Mouse (Mus musculus) CH12.LX (cell line): ENCODE data around the gene Cyp4f14. TPM values are rescaled to one million over a fixed set of nuclear protein-coding genes. Genes with fewer than 3 reads are reported as not detected.
"Not testable (repeated sequence)": the region's sequence is repeated elsewhere in the genome, so short reads cannot be mapped to it uniquely, and the experiment has no call there.

Experiments
- DNase-seq: peaks from one replicate; pipeline ENCODE4 v3.0.0-alpha.2; 2013; ENCODE audit errors: extremely low read depth
- H3K27ac ChIP-seq: 2 replicates; pipeline ENCODE4 v1.5.1; 2012; ENCODE audit warnings: low read depth, mild to moderate bottlenecking, control low read depth, moderate library complexity; ENCODE audit not compliant: insufficient read depth
- H3K27me3 ChIP-seq: replicated peaks from 2 replicates; pipeline ENCODE3; 2012; ENCODE audit warnings: inconsistent platforms
- H3K36me3 ChIP-seq, 2 experiments: replicated peaks in 1 of 2; 2 replicates each; pipeline versions ENCODE3 to v1.6.1; 2012; ENCODE audit warnings: inconsistent platforms in 1 of 2, low read length in 1 of 2, mild to moderate bottlenecking in 1 of 2, mixed read lengths in 1 of 2, moderate library complexity in 1 of 2; ENCODE audit not compliant: control insufficient read depth in 1 of 2, insufficient read depth in 1 of 2
- H3K4me1 ChIP-seq, 2 experiments: 2 replicates each; pipeline ENCODE4 v1.6.1; 2012; ENCODE audit warnings: inconsistent platforms in 1 of 2, moderate library complexity in 1 of 2; ENCODE audit not compliant: insufficient read depth in 2 of 2, control insufficient read depth in 1 of 2
- H3K4me2 ChIP-seq: 2 replicates; pipeline ENCODE4 v1.6.1; 2012; ENCODE audit warnings: low read depth, mild to moderate bottlenecking, control low read depth; ENCODE audit not compliant: poor library complexity, insufficient read depth, severe bottlenecking
- H3K4me3 ChIP-seq, 3 experiments: fragments of 150-350 bp in 1 of 3; sonication (generic) in 1 of 3; replicated peaks in 1 of 3; 2 replicates each; pipeline versions ENCODE3 to v1.5.1; 2011 to 2012; ENCODE audit warnings: low read depth in 2 of 3, low read length in 2 of 3, mild to moderate bottlenecking in 2 of 3, moderate library complexity in 2 of 3, control low read depth in 1 of 3, improper control_type of control experiment in 1 of 3, inconsistent platforms in 1 of 3, mixed read lengths in 1 of 3; ENCODE audit not compliant: poor library complexity in 1 of 3
- H3K79me2 ChIP-seq: replicated peaks from 2 replicates; pipeline ENCODE4 v1.6.1; 2012; ENCODE audit warnings: mild to moderate bottlenecking, moderate library complexity; ENCODE audit not compliant: control insufficient read depth, poor library complexity, insufficient read depth, severe bottlenecking; ENCODE audit errors: extremely low read depth
- H3K9ac ChIP-seq: 2 replicates; pipeline ENCODE4 v1.6.1; 2012; ENCODE audit warnings: low read depth, mild to moderate bottlenecking, control low read depth, moderate library complexity; ENCODE audit not compliant: insufficient read depth
- H3K9me3 ChIP-seq: replicated peaks from 2 replicates; pipeline ENCODE3; 2012; ENCODE audit warnings: low read length, inconsistent platforms, mixed read lengths
- EP300 ChIP-seq: IDR thresholded peaks from 2 replicates; pipeline ENCODE4 v1.6.1; 2011; ENCODE audit warnings: low read length, improper control_type of control experiment
- ETS1 ChIP-seq: conservative IDR thresholded peaks from 2 replicates; pipeline ENCODE4 v1.6.1; 2012; ENCODE audit warnings: low read depth, mild to moderate bottlenecking, inconsistent platforms, low read length, improper control_type of control experiment, moderate library complexity
- KAT2A ChIP-seq: IDR thresholded peaks from 2 replicates; pipeline ENCODE4 v1.6.1; 2012; ENCODE audit warnings: low read length, improper control_type of control experiment, inconsistent platforms; ENCODE audit not compliant: insufficient replicate concordance
- MAZ ChIP-seq: IDR thresholded peaks from 2 replicates; pipeline ENCODE4 v1.6.1; 2012; ENCODE audit warnings: low read depth, mild to moderate bottlenecking, inconsistent platforms, low read length, improper control_type of control experiment, moderate library complexity
- NRF1 ChIP-seq: IDR thresholded peaks from 2 replicates; pipeline ENCODE4 v1.6.1; 2014; ENCODE audit warnings: low read depth, mild to moderate bottlenecking, inconsistent platforms, low read length, improper control_type of control experiment, moderate library complexity
- POLR2A ChIP-seq: IDR thresholded peaks from 2 replicates; pipeline ENCODE4 v1.6.1; 2011; ENCODE audit warnings: low read depth, mild to moderate bottlenecking, improper control_type of control experiment, low read length
- RAD21 ChIP-seq: IDR thresholded peaks from 2 replicates; pipeline ENCODE4 v1.6.1; 2011; ENCODE audit warnings: low read depth, mild to moderate bottlenecking, low read length, improper control_type of control experiment, moderate library complexity
- RCOR1 ChIP-seq: conservative IDR thresholded peaks from 2 replicates; pipeline ENCODE4 v1.6.1; 2012; ENCODE audit warnings: low read depth, mild to moderate bottlenecking, inconsistent platforms, low read length, improper control_type of control experiment
- TBP ChIP-seq: conservative IDR thresholded peaks from 2 replicates; pipeline ENCODE4 v1.6.1; 2011; ENCODE audit warnings: low read depth, low read length, improper control_type of control experiment
- ZC3H11A ChIP-seq: IDR thresholded peaks from 2 replicates; pipeline ENCODE4 v1.6.1; 2012; ENCODE audit warnings: low read depth, mild to moderate bottlenecking, inconsistent platforms, low read length, improper control_type of control experiment
- ZNF384 ChIP-seq: IDR thresholded peaks from 2 replicates; pipeline ENCODE4 v1.6.1; 2012; ENCODE audit warnings: low read depth, low read length, improper control_type of control experiment, inconsistent platforms
- dilution Hi-C: fragments of 300-500 bp; cut with MboI; formaldehyde crosslinking; loops from 2 replicates; pipeline ENCODE4 v1.14.3; 2020; ENCODE audit warnings: low sequenced_read_pairs; ENCODE audit not compliant: extremely low pct_unique_long_range_greater_than_20kb, extremely low pct_ligation_motif_present
- in situ Hi-C: fragments of 300-500 bp; cut with MboI; formaldehyde crosslinking; loops from 3 replicates; pipeline ENCODE4 v1.14.3; 2019; ENCODE audit warnings: low sequenced_read_pairs, low pct_ligation_motif_present, low pct_unique_long_range_greater_than_20kb, mixed read lengths
- polyA plus RNA-seq: library from polyadenylated mRNA; unstranded; fragments of >175 nt; gene quantifications from 2 replicates; pipeline ENCODE4 v1.2.1, GENCODE M21; 2012; ENCODE audit warnings: low read depth; ENCODE audit not compliant: insufficient read length
- total RNA-seq, 2 experiments: library from RNA; depleted of rRNA; stranded (reverse); fragments of 300-350 nt in 1 of 2; fragments of >200 nt in 1 of 2; gene quantifications; 2 replicates each; pipeline ENCODE4 v1.2.3; 2012 to 2014

The Cyp4f14 gene
- total and polyA plus RNA-seq, 3 experiments = not detected

- TF ChIP-seq RCOR1 (no peak), POLR2A (no peak), MAZ (no peak), ETS1 (no peak)
- Histone ChIP-seq H3K27ac (no peak overlapping the region), H3K4me1 (no peaks in the 10 kb centered on the region), H3K4me3 (no peak overlapping the region), H3K79me2 (no peaks in the 10 kb centered on the region), H3K4me2 (no peak overlapping the region), H3K9me3 (peaks cover 5% of the 10 kb centered on the region), H3K27me3 (no peaks in the 10 kb centered on the region), H3K9ac (no peak overlapping the region), H3K36me3 (no peaks in the 10 kb centered on the region)
- in situ Hi-C loops = loop anchor here (25.0 kb wide), 1 partner anchor 335 kb away; the partner anchor contains the start of gene Cyp4f16
- dilution Hi-C loops = no loop called here
- no peak for DNase-seq
These were observed 45.1 kb downstream of the Cyp4f14 start for GRCm38 (mm10) chr17:32872091-32872490.

GRCm38 (mm10) chr17:32871483-32871882 is 45.7 kb downstream of the Cyp4f14 start:
- no peak overlapping the region for H3K4me3 ChIP-seq
- H3K9ac ChIP-seq = no peak overlapping the region
- H3K36me3 ChIP-seq = no peaks in the 10 kb centered on the region
- dilution Hi-C loops (no loop called here), in situ Hi-C loops (loop anchor here (25.0 kb wide), 1 partner anchor 334 kb away; the partner anchor contains the start of gene Cyp4f16)
- peaks cover 5% of the 10 kb centered on the region for H3K9me3 ChIP-seq
- no peak for TF ChIP-seq KAT2A
- no peak for TF ChIP-seq NRF1
- TF ChIP-seq TBP = no peak
- TF ChIP-seq ZNF384 = peak; percentile 66
- no peak for TF ChIP-seq ZC3H11A
- TF ChIP-seq EP300 = no peak
- TF ChIP-seq RAD21 = no peak
- no peaks in the 10 kb centered on the region for H3K79me2 ChIP-seq
- no peaks in the 10 kb centered on the region for H3K27me3 ChIP-seq
- no peak overlapping the region for H3K27ac ChIP-seq
- no peak for DNase-seq
- no peak overlapping the region for H3K4me2 ChIP-seq
- H3K4me1 ChIP-seq = no peaks in the 10 kb centered on the region

GRCm38 (mm10) chr17:32867266-32867665 is 49.9 kb downstream of the Cyp4f14 start:
- H3K4me2 ChIP-seq, DNase-seq, H3K27me3 ChIP-seq, H3K79me2 ChIP-seq, dilution Hi-C loops, H3K4me3 ChIP-seq, H3K4me1 ChIP-seq, H3K9ac ChIP-seq, H3K36me3 ChIP-seq, H3K27ac ChIP-seq, H3K9me3 ChIP-seq: not testable (repeated sequence)
- in situ Hi-C loops = loop anchor here (25.0 kb wide), 1 partner anchor 330 kb away; the partner anchor contains the start of gene Cyp4f16

GRCm38 (mm10) chr17:32856713-32857112 is 60.4 kb downstream of the Cyp4f14 start:
- H3K27ac ChIP-seq, DNase-seq, H3K9ac ChIP-seq, H3K36me3 ChIP-seq, H3K27me3 ChIP-seq, H3K4me3 ChIP-seq, H3K9me3 ChIP-seq, H3K79me2 ChIP-seq, dilution Hi-C loops, H3K4me1 ChIP-seq, H3K4me2 ChIP-seq: not testable (repeated sequence)
- in situ Hi-C loops = loop anchor here (25.0 kb wide), 1 partner anchor 319 kb away; the partner anchor contains the start of gene Cyp4f16
